Mouse (Mus musculus): ENCODE measurements around the gene Slc15a1. TPM values are rescaled to one million over a fixed set of nuclear protein-coding genes. Genes with fewer than 3 reads are reported as not detected.

The Slc15a1 gene
- polyA plus RNA-seq, 1 experiment from 2014 or later, result 0.06 TPM

DNA sequence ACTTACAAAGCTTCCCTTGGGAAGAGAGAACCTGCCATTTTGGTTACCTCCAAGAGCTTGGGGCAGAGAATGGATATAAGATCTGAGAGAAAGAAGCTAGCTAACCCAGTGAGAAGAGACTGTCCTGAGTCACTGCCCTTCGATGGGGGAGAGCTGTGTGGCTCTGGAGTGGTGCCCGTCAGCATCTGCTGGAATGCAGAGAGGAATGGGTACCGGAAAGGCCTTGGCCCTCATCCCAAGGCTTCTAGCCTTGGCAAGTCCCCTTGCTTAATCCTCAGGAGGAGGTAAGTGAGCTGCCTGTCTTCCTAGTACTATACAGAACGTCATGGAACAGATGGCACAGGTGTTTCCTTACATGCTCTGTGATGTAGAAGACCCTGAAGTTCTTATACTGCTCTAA is 38.6 kb downstream of the Slc15a1 start:
- Histone ChIP-seq H3K9me3 (no peaks in the 10 kb centered on the region), H3K4me1 (no peaks in the 10 kb centered on the region), H3K27me3 (no peaks in the 10 kb centered on the region), H3K9ac (no peak overlapping the region), H3K27ac (no peak overlapping the region), H3K36me3 (no peaks in the 10 kb centered on the region), H3K4me3 (no peak overlapping the region), H3K4me2 (replicated peaks) (no peak overlapping the region)
- 79% methylated on average over 4 of the region's 4 CpGs for whole genome bisulfite sequencing
- no peak for ATAC-seq (ENCODE audit: insufficient number of reproducible peaks, insufficient read depth, low FRiP score, low TSS enrichment)

DNA sequence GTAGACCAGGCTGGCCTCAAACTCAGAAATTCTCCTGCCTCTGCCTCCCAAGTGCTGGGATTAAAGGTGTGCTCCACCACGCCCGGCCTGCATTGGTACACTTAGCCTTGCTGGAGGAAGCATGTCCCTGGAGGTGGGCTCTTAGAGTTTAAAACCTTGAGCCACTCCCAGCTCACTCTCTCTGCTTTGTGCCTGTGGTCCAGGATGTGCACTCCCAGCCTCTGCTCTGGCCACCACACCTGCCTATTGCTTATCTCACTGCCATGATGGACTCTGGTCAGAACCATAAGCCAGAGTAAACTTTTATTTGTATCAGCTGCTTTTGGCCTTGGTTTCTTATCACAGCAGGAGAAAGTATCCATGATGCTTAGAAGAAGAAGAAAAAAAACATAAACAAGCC is 40.7 kb downstream of the Slc15a1 start:
- Histone ChIP-seq H3K9ac (no peak overlapping the region), H3K4me2 (replicated peaks) (no peak overlapping the region), H3K4me1 (no peaks in the 10 kb centered on the region), H3K36me3 (no peaks in the 10 kb centered on the region), H3K4me3 (no peak overlapping the region), H3K9me3 (no peaks in the 10 kb centered on the region), H3K27ac (no peak overlapping the region), H3K27me3 (no peaks in the 10 kb centered on the region)
- ATAC-seq (ENCODE audit: insufficient number of reproducible peaks, insufficient read depth, low FRiP score, low TSS enrichment), result no peak
- WGBS, result 96% methylated on average over 2 of the region's 2 CpGs

- no peaks in the 10 kb centered on the region for H3K27me3 ChIP-seq
- no peak overlapping the region for H3K4me2 ChIP-seq (replicated peaks)
- 63% methylated on average over 5 of the region's 5 CpGs for WGBS
- H3K4me3 ChIP-seq, result no peak overlapping the region
- H3K9me3 ChIP-seq, result peaks cover 5% of the 10 kb centered on the region; the same call in 1 of the 2 replicates
- no peak overlapping the region for H3K27ac ChIP-seq
- H3K9ac ChIP-seq, result no peak overlapping the region
- no peaks in the 10 kb centered on the region for H3K36me3 ChIP-seq
- H3K4me1 ChIP-seq, result no peaks in the 10 kb centered on the region
- ATAC-seq (ENCODE audit: insufficient number of reproducible peaks, insufficient read depth, low FRiP score, low TSS enrichment), result no peak
Measured at GRCm38 (mm10) chr14:121462756-121463155, 42.3 kb downstream of the Slc15a1 start.

DNA sequence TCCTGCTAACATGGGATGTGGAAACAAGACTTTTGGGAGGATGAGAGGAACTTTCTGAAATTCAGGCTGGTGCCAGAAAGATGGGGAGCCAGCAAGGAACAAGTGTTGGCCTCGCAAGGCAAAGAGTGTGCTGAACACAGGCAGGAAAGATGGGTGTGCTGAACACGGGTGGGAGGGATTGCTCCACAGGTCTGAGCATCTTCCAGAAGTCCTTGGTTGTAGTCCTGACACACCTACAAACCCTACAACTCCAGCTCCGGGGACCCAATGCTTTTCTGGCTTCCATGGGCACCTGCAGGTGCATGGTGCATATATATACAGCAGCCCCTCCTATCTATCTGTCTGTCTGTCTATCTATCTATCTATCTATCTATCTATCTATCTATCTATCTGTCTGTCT is 44.1 kb downstream of the Slc15a1 start:
- Histone ChIP-seq H3K27me3 (no peaks in the 10 kb centered on the region), H3K4me1 (no peaks in the 10 kb centered on the region), H3K4me3 (no peak overlapping the region), H3K36me3 (no peaks in the 10 kb centered on the region), H3K9me3 (peaks cover 5% of the 10 kb centered on the region; the same call in 1 of the 2 replicates), H3K4me2 (replicated peaks) (no peak overlapping the region), H3K27ac (no peak overlapping the region), H3K9ac (no peak overlapping the region)
- 86% methylated on average over 3 of the region's 3 CpGs for WGBS
- no peak for ATAC-seq (ENCODE audit: insufficient number of reproducible peaks, insufficient read depth, low FRiP score, low TSS enrichment)

DNA sequence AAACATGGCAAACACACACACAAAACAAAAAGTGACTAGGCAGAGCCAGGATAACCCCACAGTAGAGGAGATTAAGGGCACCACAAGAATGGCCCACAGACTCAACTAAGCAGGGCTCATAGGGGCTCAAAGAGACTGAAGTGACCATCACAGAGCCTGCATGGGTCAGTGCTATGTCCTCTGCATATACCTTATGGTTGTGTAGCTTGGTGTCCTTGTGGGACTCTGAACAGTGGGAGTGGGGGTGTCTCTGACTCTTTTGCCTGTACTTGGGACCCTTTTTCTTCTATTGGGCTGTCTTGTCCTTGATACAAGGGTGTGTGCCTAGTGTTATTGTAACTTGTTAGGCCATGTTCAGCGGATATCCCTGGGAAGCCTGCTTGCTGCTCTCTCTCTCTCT is 46.5 kb downstream of the Slc15a1 start:
- H3K27me3 ChIP-seq, result no peaks in the 10 kb centered on the region
- 71% methylated on average over 1 of the region's 1 CpGs for WGBS
- no peak overlapping the region for H3K4me3 ChIP-seq
- no peak overlapping the region for H3K9ac ChIP-seq
- H3K9me3 ChIP-seq, result peaks cover 8% of the 10 kb centered on the region; the same call in 1 of the 2 replicates
- H3K4me2 ChIP-seq (replicated peaks), result no peak overlapping the region
- H3K36me3 ChIP-seq, result no peaks in the 10 kb centered on the region
- ATAC-seq (ENCODE audit: insufficient number of reproducible peaks, insufficient read depth, low FRiP score, low TSS enrichment), result no peak
- no peak overlapping the region for H3K27ac ChIP-seq
- no peaks in the 10 kb centered on the region for H3K4me1 ChIP-seq

GRCm38 (mm10) chr14:121457536-121457935 is 47.5 kb downstream of the Slc15a1 start:
- H3K4me2 ChIP-seq (replicated peaks), result no peak overlapping the region
- no peak for ATAC-seq (ENCODE audit: insufficient number of reproducible peaks, insufficient read depth, low FRiP score, low TSS enrichment)
- 57% methylated on average over 6 of the region's 6 CpGs for WGBS
- H3K4me1 ChIP-seq, result no peaks in the 10 kb centered on the region
- peaks cover 8% of the 10 kb centered on the region; the same call in 1 of the 2 replicates for H3K9me3 ChIP-seq
- H3K4me3 ChIP-seq, result no peak overlapping the region
- no peak overlapping the region for H3K9ac ChIP-seq
- H3K36me3 ChIP-seq, result no peaks in the 10 kb centered on the region
- no peak overlapping the region for H3K27ac ChIP-seq
- H3K27me3 ChIP-seq, result no peaks in the 10 kb centered on the region

DNA sequence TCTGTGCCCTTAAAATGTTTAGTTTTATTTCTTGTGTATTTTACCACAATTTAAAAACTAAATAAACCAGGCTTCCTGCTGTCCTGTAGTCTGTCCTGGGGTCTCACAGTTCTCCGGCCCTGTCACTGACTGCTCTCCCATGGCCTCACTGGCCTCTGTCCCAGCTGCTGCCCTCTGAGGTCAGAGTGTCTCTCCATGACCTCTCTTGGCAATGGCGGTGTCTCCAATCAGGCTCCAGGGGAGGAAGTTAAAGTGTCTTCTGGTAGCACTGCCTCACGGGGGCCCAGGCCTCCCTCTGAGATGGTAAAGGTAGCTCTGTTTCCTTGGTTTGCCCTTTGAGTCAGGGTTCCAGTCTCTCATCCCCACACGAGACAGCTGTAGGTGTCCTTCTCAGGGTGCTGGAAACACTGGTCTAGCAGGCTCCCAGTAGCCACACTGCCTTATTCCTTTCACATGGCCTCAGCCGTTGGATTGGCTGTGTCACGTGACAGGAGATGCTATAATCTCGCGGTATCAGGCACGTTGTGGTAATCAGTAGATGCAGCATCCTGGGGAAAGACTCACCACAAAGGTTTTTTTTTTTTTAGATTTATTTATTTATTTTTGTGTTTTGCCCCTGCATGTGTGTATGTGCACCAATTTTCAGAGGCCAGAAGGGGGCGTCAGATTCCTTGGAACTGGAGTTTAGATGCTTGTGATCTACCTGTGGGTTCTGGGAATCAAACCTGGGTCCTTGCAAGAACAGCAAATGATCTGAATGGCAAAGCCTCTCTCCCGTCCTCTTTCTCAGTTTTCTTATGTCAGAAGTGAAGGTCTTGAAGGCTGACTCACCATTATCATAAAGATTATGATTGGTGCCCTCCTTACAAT is 48.4 kb downstream of the Slc15a1 start:
- H3K27ac ChIP-seq, result no peak overlapping the region
- WGBS, result 82% methylated on average over 11 of the region's 11 CpGs
- no peak overlapping the region for H3K9ac ChIP-seq
- no peaks in the 10 kb centered on the region for H3K4me1 ChIP-seq
- H3K27me3 ChIP-seq, result no peaks in the 10 kb centered on the region
- no peak for ATAC-seq (ENCODE audit: insufficient number of reproducible peaks, insufficient read depth, low FRiP score, low TSS enrichment)
- H3K4me2 ChIP-seq (replicated peaks), result no peak overlapping the region
- no peak overlapping the region for H3K4me3 ChIP-seq
- peaks cover 8% of the 10 kb centered on the region; the same call in 1 of the 2 replicates for H3K9me3 ChIP-seq
- H3K36me3 ChIP-seq, result no peaks in the 10 kb centered on the region

DNA sequence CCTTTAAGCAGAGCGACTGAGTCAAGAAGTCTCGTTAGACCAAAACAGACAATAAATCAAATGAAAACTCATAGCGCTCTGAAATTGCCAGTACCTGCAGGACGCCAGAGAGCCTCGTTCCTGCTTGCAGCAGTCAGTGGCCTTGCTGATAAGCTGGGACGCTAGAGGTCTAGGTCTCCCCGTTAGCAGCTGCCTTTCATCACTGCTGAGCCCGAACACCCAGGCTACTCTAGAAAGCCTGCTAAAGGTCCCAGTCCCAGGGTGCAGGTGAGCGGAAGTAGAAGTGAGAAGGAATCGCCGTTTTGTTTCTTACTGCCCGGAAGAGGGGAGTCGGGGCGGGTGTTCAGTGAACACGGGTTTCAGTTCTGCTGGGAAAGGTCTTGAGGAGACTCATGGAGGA is 49.1 kb downstream of the Slc15a1 start:
- H3K36me3 ChIP-seq, result no peaks in the 10 kb centered on the region
- 85% methylated on average over 15 of the region's 15 CpGs for WGBS
- H3K4me2 ChIP-seq (replicated peaks), result no peak overlapping the region
- H3K4me3 ChIP-seq, result no peak overlapping the region
- no peak overlapping the region for H3K27ac ChIP-seq
- H3K9ac ChIP-seq, result no peak overlapping the region
- ATAC-seq (ENCODE audit: insufficient number of reproducible peaks, insufficient read depth, low FRiP score, low TSS enrichment), result no peak
- peaks cover 8% of the 10 kb centered on the region; the same call in 1 of the 2 replicates for H3K9me3 ChIP-seq
- H3K27me3 ChIP-seq, result no peaks in the 10 kb centered on the region
- no peaks in the 10 kb centered on the region for H3K4me1 ChIP-seq

DNA sequence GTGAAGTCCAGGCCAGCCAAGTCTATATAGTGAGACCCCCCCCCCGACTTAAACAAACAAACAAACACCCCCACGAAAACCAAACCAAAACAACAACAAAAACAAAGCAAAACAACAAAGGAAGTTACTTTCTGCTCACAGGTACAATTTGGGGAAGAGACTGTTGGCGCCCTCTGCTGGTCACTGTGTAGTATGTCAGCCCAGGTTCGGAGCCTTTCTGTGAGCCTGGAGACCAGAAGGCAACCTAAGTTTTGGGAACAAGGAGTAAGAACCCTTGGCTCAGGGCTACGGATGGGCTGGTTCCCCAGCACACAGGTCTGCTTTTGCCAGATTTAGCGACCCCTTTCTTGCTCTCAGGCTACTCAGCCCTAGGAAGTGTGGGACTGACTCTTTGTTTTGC is 49.5 kb downstream of the Slc15a1 start:
- Histone ChIP-seq H3K4me3 (no peak overlapping the region), H3K27me3 (no peaks in the 10 kb centered on the region), H3K27ac (no peak overlapping the region), H3K4me1 (no peaks in the 10 kb centered on the region), H3K9me3 (peaks cover 8% of the 10 kb centered on the region; the same call in 1 of the 2 replicates), H3K9ac (no peak overlapping the region), H3K36me3 (no peaks in the 10 kb centered on the region), H3K4me2 (replicated peaks) (no peak overlapping the region)
- ATAC-seq (ENCODE audit: insufficient number of reproducible peaks, insufficient read depth, low FRiP score, low TSS enrichment), result no peak
- WGBS, result 8% methylated on average over 6 of the region's 6 CpGs

GRCm38 (mm10) chr14:121453130-121453529 is 51.9 kb downstream of the Slc15a1 start:
- H3K36me3 ChIP-seq, result no peaks in the 10 kb centered on the region
- no peak overlapping the region for H3K27ac ChIP-seq
- no peak overlapping the region for H3K9ac ChIP-seq
- no peaks in the 10 kb centered on the region for H3K4me1 ChIP-seq
- ATAC-seq (ENCODE audit: insufficient number of reproducible peaks, insufficient read depth, low FRiP score, low TSS enrichment), result no peak
- no peak overlapping the region for H3K4me3 ChIP-seq
- no peak overlapping the region for H3K4me2 ChIP-seq (replicated peaks)
- 56% methylated on average over 3 of the region's 3 CpGs for WGBS
- H3K27me3 ChIP-seq, result no peaks in the 10 kb centered on the region
- 0 out of 2 replicates have a peak, but pooled peaks cover 2% of the 10 kb centered on the region for H3K9me3 ChIP-seq

GRCm38 (mm10) chr14:121452227-121452626 is 52.8 kb downstream of the Slc15a1 start:
- Histone ChIP-seq H3K27ac (no peak overlapping the region), H3K27me3 (no peaks in the 10 kb centered on the region), H3K36me3 (no peaks in the 10 kb centered on the region), H3K4me1 (0 out of 2 replicates have a peak, but pooled peaks cover 2% of the 10 kb centered on the region), H3K4me2 (replicated peaks) (no peak overlapping the region), H3K4me3 (no peak overlapping the region), H3K9ac (no peak overlapping the region), H3K9me3 (0 out of 2 replicates have a peak, but pooled peaks cover 2% of the 10 kb centered on the region)
- ATAC-seq (ENCODE audit: insufficient number of reproducible peaks, insufficient read depth, low FRiP score, low TSS enrichment), result no peak
- 79% methylated on average over 6 of the region's 6 CpGs for WGBS

- Histone ChIP-seq H3K4me1 (0 out of 2 replicates have a peak, but pooled peaks cover 6% of the 10 kb centered on the region), H3K4me2 (replicated peaks) (no peak overlapping the region), H3K36me3 (no peaks in the 10 kb centered on the region), H3K9ac (no peak overlapping the region), H3K27me3 (no peaks in the 10 kb centered on the region), H3K27ac (no peak overlapping the region), H3K9me3 (0 out of 2 replicates have a peak, but pooled peaks cover 2% of the 10 kb centered on the region), H3K4me3 (no peak overlapping the region)
- 66% methylated on average over 7 of the region's 7 CpGs for WGBS
- ATAC-seq (ENCODE audit: insufficient number of reproducible peaks, insufficient read depth, low FRiP score, low TSS enrichment), result no peak
Measured at GRCm38 (mm10) chr14:121451424-121452029, 53.5 kb downstream of the Slc15a1 start.

All from embryonic facial prominence, embryonic 12.5 days (tissue).